Mouse (Mus musculus): Measurements from ENCODE around the gene Pitpnm3.
"Not testable (repeated sequence)": the region's sequence is repeated elsewhere in the genome, so short reads cannot be mapped to it uniquely, and the experiment has no call there.

Gene Pitpnm3

DNA sequence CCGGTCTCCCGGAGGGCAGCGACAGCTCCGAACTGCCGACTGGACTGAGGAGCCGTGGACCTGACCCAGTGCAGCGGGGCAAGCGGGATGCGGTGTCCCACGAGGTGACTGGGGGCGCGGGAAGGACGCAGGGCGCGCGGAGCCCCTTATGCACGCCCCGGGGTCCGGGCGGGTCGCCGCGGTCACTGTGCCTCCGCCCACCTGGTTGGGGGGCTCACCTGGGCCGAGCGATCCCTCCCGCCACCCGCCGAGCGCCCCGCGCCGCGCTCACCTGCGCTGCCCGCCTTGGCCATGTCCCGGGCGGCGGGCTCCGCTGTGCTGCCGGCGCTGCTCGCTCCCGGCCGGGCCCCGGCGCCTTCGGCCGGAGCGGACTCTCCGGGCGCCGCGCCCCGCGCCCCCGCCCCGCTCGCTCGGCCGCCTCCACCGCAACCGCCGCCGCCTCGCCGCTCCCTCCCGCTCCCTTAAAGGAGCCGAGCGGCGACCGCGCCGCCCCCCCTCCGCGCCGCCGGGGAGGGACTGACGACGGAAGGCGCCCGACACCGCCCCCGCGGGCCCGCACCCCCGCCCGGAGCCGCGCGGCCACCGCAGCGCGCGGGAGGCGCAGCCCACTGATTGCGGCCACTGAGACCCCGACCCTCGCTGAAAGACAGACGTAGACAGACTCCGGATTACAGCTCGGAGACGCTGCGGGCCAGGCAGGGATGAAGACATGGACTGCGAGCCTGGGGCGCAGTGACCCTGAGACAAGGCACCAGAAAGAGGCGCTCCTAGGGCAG is at the start of gene Pitpnm3:
Pitpnm3 (minus strand) TSS at position 396 of the 776 bp plus-strand sequence.
- in situ Hi-C loops (cut with MseI, MboI): no loop called here

DNA sequence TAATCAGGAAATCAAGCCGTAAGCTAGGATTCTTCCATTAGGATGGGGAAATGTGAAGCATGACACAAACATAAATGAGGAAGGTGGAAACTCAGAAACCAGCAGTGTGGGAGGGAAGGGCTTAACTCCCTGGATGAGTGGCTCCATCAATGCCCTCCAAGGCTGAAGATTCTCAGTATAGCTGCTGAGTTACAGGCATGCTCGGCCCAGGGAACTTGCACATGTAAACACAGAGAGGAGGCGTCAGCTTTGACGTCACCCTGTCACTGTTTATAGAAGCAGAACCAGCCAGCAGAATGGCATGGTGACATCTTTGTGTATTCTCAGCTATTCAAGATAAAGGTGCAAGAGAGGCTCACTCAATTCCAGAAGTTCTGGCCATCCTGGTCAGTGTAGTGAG is 48.7 kb upstream of the Pitpnm3 start:
- in situ Hi-C loops (cut with MseI, MboI): no loop called here

DNA sequence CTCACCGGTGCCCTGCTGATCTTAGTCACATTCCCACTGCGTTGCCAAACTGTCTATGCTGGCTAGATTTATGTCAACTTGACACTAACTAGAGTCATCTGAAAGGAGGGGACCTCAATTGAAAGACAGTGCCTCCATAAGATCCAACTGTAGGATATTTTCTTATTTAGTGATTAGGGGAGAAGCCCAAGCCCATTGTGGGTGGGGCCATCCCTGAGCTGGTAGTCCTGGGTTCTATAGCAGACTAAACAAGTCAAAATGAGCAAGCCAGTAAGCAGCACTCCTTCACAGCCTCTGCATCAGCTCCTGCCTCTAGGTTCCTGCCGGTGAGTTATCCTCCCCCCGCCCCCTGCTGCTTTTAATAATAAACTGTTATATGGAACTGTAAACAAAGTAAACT is 45.6 kb upstream of the Pitpnm3 start:
- in situ Hi-C loops (cut with MseI, MboI): no loop called here

DNA sequence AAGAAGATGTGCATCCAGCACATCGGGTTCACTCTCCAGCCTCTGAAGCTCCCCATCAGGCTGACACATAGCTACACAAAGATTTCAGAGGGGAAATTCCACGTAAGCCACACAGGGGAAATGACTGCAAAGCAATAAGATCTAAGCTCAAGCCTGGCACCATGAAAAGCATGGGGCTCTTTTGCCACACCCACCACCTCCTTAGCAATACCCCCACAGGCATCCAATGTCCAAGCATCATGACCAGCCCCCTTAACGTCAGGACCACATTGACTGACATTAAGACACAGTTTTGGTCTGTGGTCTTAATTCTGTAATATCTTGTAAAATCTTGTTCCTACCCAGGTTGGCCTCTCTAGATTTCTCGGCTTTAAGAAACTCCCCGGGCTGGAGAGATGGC is 45.0 kb upstream of the Pitpnm3 start:
- in situ Hi-C loops (cut with MseI, MboI): no loop called here

DNA sequence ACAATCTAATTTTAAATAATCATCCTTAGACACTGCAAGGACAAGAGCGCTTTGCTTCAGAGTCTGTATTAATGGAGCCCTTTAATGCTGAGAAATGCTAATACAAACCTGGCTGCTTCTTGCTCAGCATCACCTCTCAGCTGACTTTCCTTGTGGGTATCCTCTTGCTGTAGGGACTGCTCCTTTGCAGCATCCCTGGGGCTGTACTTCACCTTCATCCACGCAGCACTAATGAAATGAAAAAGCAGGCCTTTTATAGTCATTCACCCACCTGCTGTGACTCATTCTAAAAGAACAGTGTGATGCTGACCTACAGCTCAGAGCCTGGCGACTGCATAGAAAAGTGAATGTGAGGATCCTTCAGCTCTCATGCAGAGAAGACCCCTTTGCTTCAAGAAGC is 41.0 kb upstream of the Pitpnm3 start:
- in situ Hi-C loops (cut with MseI, MboI): no loop called here

DNA sequence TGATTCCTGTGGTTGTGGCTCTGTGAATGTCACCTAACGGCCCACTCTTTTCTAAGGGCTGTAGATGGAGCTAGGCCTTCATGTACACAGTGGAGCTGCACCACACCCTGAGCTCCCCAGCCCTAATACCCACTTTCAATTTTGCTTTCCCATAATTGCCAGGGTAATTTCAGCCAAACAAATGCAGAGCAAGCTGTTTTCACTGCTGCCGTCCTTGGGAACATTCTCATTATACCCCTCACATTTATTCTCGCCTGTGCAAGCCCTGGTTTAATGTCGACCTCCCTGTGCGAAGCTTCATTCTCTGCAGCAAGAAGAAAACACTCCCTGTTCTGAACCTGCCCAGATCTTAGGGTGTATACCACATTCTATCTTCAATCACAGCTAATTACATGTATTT is 40.4 kb upstream of the Pitpnm3 start:
- in situ Hi-C loops (cut with MseI, MboI): no loop called here

DNA sequence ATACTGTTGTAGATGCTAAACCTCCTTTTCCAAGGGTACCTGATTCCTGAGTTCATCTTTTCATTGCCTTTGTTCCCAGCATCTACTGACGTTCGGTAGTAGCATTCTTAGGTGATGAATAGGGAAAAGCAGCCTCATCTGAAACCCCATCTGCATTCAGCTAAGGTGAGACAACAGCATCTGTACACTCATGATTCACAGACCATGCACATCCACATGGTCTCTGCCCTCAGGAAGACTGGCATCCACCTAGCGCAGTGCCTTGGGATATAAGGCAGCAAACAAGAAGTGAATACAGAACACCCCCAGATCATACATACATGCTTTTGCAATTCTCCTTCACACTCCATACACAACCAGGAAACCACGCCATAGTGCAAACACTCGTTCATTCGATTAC is 39.1 kb upstream of the Pitpnm3 start:
- in situ Hi-C loops (cut with MseI, MboI): no loop called here

DNA sequence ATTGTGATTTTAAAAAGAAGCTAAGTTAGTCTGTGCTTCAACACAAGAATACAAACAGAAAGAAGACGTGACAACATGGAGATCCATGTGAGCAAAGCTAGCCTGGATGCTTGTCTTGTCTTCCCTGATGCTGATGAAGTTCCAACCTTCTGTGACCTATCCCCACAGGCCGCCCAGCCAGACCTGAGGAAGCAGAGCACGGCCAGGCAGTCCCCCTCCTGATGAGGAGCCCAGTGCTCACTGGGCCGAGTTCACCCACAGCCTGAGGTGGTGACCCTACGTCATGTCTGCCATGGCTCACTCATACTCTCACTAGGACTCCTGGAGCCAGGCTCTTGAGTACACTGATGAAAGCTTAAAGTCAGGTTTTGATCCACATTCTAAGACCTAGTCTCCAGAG is 37.9 kb upstream of the Pitpnm3 start:
- in situ Hi-C loops (cut with MseI, MboI): no loop called here

DNA sequence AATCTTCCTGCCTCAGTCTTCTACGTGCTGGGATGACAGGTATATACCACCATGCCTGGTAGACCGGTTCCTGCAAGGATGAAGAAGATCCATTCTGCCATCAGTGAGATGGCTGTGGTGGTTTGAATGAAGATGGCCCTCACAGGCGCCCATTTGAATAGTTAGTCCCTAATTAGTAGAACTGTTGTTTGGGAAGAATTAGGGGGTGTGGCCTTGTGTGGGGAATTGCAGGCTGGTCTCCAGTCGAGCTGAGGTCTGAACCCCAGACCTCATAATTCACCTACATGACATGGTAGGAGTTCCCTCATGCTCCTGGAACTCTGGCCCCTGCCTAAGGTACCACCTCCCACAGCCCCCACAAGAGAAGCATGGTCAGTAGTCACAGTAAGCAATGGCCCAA is 36.3 kb upstream of the Pitpnm3 start:
- in situ Hi-C loops (cut with MseI, MboI): not testable (repeated sequence)

DNA sequence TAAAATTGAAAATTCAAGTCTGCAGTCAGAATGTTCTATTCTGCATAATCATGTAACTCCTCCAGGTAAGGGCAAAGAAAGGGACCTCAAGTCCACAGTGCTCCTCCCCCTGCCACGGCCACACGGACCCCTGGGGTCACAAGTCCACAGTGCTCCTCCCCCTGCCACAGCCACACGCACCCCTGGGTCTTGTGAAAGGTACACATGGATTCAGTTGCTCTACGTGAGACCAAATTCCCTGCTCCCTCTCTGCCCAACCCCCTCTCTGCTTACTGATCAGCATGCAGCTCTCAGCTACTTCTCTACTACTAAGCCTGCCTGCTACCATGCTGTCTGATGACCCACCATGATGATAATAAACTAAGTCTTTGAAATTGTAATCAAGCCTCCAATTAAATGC is 34.3 kb upstream of the Pitpnm3 start:
- in situ Hi-C loops (cut with MseI, MboI): loop anchor here in 1 of 2 experiments (10.0 kb wide), 1 partner anchor 115 kb away; no protein-coding TSS in a partner anchor

DNA sequence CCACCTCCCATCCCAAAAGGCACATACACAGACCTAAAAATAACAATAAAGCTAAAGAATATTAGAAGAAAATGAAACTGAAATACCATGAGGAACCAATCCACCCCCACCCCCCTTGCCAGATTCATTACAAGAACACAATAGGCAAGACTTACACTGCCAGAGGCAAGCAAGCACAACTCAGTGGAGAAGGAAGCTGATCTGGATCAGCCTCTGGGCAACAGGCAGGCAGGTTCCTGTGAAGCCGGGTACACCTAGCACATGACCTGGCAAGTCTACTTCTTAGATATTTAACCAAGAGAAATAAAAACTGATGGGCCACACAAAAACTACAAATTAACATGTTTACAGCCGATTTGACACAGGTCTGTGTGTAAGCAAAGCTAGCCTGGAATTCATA is 27.6 kb upstream of the Pitpnm3 start:
- in situ Hi-C loops (cut with MseI, MboI): loop anchor here in 1 of 2 experiments (10.0 kb wide), 1 partner anchor 108 kb away; no protein-coding TSS in a partner anchor

DNA sequence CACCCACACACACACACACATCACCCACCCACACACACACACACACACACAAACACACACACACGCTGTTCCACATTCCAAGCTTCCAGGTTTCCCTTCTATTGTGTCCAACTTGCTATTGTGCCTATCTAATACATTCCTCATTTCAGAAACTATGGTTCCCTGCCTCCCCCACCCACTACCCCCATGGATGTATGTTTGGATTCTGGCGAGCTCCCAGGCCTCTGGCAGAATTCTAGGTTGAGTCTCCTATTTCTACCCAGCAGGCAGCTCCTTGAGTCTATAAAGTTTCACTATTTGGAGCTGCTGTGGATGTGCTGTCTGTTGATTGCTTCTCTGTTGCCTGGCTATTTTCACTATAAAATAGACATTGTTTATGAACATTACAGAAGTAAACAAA is 21.0 kb upstream of the Pitpnm3 start:
- in situ Hi-C loops (cut with MseI, MboI): no loop called here

DNA sequence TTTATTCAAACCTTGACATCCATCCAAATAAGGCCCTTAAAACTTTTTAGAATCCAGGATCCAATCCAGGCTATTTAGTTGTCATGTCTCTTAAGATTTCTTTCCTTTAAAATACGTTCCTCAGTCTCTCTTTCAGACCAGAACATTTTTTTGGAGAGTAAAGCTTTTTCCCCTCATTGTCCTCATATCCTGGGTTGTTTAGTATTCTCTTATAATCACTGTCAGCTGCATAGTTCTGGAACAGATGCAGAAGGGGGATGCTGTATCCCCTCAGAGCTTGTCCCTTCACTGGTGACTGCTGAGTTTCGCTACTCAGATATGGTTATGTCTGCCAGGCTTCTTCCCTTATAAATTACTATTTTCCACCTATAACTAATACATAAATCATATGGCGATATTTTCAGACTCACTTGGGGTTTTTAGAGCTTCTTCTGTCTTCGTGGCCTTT is 20.4 kb upstream of the Pitpnm3 start:
- in situ Hi-C loops (cut with MseI, MboI): no loop called here

DNA sequence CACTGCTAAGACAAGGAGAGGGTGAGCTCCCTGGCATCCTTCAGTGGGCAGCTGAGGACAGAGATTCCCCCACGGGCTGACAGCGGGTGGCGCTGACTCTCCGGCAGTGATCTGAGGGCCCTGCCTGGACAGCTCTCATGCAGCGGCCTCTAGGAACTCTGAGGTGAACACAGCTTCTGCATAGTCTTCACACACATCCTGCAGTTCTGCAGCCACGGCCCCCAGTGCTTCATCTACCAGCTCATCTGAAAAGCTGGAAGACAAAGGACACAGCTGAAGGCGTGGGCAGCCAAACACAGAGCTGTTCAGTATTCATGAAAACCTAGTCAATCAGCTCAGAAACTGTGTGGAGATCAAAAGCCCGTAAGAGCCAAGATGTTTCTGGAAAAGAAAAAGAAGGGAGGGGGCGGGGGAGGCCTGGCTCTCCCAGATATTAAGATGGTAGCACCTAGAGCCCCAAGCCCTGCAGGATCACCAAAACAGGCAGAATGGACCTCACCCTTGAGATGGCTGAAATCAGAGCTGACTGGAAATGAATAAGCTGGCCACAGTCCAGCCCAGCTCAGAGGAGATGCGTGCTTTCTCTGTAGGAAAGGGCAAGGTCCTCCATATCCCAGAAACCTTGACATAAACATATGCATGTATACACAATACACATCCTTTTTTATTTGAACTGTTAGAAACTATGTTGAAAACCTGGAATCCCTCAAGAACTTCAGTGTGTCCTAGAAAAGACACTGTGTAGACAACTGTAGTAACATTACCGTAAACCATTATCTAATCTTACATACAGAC is 19.8 kb upstream of the Pitpnm3 start:
- in situ Hi-C loops (cut with MseI, MboI): no loop called here

DNA sequence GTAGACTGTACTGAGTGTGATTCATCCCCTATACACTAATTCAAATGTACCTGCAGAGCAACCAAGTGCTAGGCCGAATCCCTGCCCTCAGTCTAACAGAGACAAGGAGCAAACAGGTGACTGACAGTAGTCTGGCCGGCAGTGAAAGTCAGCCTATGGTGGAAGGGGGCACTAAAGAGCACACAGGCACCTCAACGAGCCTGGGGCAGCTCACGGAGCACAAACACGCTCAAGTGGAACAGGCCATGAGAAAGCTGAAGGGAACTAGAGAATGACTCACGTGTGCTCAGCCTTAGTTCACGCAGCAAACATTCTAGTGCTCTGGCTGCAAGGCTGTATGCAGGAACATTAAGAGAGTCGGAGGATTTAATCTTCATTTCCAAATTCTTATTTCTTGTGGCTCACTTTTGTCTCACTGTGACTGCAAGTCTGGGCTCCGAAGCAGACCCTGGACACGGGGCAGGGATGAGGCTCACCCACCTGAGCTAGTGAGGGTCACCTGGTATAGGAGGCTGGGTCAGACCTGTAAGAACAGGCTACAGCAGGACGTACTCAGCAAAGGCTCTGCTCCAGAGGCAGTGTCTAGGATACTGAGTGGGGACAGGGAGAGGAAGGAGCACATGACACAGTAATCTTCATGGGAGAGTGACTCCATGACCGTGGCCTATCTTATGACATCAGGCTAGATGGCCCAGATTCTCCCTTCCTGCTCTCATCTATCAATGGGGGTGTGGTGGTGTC is 17.7 kb upstream of the Pitpnm3 start:
- in situ Hi-C loops (cut with MseI, MboI): no loop called here

DNA sequence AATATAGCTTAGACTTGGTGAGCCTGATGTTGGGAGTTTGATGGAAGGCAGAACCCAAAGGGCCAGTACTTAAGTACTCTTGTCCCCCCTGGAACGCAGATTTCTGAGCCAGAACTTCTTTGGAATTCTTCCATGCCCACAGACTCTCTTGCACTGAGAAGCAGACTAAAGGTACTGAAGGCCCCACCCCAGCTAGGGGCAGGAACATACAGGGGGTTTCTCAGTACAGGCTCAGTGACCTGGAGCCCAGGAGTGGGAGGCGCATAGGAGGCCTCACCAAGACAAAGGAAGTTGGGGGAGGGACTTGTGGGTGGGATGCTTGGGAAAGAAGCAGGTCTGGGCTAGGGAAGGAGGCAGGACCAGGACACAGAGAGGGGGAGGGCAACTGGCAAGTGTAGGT is 15.5 kb upstream of the Pitpnm3 start:
- in situ Hi-C loops (cut with MseI, MboI): no loop called here

DNA sequence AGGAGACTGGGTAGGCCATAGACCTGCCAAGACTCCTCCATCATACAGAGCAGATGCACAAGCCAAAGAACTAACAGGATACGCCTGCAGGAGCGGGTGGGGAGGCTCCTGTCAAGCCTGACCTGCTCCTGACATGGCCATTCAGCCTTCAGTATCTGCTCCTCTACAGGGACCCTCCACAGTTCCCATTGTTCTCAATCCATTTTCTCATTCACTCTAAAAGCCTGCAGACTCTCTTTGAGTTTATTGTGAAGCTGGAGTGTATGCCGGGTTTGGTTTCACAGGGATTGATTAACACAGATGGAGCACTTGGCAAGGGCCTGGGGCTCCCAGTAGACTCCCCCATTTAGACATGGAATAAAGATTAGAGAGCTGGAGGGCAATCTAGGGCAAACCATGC is 12.3 kb upstream of the Pitpnm3 start:
- in situ Hi-C loops (cut with MseI, MboI): no loop called here

DNA sequence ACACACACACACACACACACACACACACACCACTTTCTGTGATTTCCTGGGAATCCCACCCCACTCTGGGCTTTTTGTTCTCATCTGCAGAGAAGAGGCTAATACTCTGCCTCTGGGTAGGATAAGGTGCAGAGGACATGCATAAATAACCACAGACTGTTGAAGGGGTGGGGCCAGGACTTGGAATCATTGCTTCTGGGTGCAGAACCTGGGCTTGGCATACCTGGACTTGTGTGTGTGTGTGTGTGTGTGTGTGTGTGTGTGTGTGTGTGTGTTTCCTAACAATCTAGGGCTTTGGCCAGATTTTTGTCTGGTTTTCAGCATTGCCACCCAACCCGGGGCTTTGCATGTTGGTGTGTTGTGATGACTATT is 10.3 kb upstream of the Pitpnm3 start:
- in situ Hi-C loops (cut with MseI, MboI): no loop called here

DNA sequence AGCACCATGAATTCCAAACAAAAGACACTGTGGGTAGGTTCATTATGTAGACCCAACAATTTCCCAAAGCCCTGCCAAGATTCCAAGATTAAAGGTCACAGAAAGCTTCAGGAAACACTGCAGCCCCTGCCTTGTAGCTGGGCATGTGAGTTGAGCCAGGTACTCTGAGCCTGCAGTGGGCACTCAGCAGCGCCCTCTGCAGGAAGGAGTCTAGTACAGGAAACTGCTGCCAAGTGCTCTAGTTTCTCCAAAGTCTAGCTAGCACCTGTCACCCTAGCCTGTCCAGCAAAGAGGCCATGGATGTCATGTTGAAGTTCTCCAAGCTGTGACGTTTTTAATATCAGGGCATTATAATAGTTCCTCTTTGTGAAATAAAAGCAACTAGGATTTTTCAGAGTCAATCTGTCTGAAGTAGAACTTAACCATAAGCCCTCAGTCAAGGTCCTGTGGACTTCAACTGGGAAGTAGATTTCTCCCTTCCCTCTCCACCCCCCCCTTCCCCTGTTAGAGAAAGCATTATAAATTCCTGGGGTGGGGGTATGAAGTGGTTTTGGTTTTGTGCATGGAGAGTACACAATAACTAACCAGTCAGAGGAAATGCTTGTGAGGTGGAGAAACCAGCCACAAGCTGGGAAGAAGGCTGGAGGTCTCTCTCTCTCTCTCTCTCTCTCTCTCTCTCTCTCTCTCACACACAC is 9.8 kb upstream of the Pitpnm3 start:
- in situ Hi-C loops (cut with MseI, MboI): no loop called here

DNA sequence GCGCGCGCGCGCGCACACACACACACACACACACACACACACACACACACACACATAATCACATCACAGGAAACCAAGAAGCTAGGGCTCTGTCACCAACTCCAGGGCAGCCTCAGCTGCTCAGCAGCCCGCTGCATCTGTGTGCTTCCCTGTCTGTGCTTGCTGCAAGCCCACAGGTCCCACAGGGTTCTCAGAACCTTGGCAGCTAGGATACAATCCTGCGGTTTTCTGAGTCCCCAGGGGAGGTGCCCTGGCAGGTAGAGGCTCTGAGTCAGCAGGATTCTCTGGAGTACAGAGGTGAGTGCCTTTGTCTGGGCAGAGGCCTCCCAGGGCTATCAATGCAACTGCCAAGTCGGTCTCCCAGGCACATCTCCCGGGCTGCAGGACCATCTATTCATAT is 7.3 kb upstream of the Pitpnm3 start:
- in situ Hi-C loops (cut with MseI, MboI): no loop called here

DNA sequence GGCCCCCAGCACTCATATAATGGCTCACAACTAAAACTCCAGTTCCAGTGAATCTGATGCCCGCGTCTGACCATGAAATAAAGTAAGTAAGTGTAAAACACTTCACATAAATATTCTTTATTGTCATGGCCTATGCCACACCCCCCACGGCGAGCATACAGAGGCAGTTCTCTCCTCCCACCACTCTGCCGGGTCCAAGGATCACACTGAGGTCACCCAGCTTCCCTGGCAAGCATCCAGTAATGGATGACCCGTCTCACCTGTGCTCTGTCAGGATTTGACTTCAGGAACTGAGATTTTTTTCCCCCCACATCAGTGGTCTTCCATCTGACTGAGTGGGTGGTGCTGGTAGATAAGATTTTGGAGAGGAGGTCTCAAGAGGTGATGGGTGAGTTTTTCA is 4.6 kb upstream of the Pitpnm3 start:
- in situ Hi-C loops (cut with MseI, MboI): no loop called here

Measured in mouse trophoblast stem cell (cell line).